In the genomic region with DNA sequence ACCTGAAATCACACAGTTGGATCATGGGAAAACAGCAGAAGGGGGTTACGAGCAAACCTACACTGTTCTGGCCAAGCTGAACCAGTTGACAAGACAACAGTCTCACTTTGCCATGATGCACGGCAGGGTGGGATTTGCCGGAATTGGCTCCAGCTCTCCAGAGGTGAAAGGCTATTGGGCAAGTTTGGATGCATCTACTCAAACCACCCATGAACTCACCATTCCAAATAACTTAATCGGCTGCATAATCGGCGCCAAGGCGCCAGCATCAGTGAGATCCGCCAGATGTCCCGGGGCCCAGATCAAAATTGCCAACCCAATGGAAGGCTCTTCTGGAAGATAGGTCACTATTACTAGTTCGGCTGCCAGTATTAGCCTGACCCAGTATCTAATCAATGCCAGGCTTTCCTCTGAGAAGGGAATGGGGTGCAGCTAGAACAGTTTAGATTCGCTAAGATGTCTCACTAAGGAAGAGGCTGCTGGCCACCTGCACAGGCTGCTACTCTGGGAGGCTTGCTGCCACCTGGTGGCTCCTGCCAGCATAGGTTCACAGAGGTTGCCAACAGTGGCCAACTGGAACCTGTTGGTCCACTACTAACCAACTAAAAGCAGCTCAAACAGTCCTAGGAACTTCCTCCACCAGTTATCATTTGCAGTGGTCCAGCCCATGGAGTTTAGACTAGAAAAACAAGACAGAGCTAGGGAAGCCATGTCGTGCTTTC, we compare ENCODE assay signal across 8 mouse cellular contexts. TPM values are rescaled to one million over a fixed set of nuclear protein-coding genes. Genes with fewer than 3 reads are reported as not detected.
A peak's percentile ranks its signal among the peaks of the same experiment; 100 is the strongest.
DNase-seq lines count a peak whose midpoint lies in the region; ATAC-seq and TF ChIP-seq lines count a peak whose summit lies in the region.

No protein-coding gene starts in this region.

- H3K27me3 ChIP-seq in heart, adult 2 months (ENCODE audit: control insufficient read depth, insufficient read depth, low read length) = no peaks in the 10 kb centered on the region
- H3K27me3 ChIP-seq in heart, embryonic 10.5 days (ENCODE audit: insufficient read depth, poor library complexity, severe bottlenecking) = no peaks in the 10 kb centered on the region

- WGBS in heart, adult 2 months = 74% methylated on average over 12 of the region's 12 CpGs
- 67% methylated on average over 12 of the region's 12 CpGs for WGBS in heart, embryonic 10.5 days

- intact Hi-C loops in heart, adult 2 months (cut with DNase I) = loop anchor here (1.0 to 2.0 kb wide), 2 partner anchors 16 to 47 kb away; no protein-coding TSS in a partner anchor
- intact Hi-C loops in heart, postnatal 14 days (cut with DNase I) = loop anchor here (1.0 kb wide), 1 partner anchor 47 kb away; no protein-coding TSS in a partner anchor

- TF ChIP-seq POLR2A in heart, adult 2 months (IDR thresholded peaks at IDR 0.05; ENCODE audit: insufficient read depth, low read depth, low read length) = no peak

- no peak overlapping the region for H3K4me3 ChIP-seq in heart, adult 2 months
- no peak overlapping the region for H3K4me3 ChIP-seq in heart, embryonic 10.5 days

- no peaks in the 10 kb centered on the region for H3K9me3 ChIP-seq in heart, embryonic 10.5 days

- H3K4me1 ChIP-seq in heart, adult 2 months (ENCODE audit: control insufficient read depth, insufficient read depth, low read length) = no peaks in the 10 kb centered on the region
- H3K4me1 ChIP-seq in heart, embryonic 10.5 days = no peaks in the 10 kb centered on the region

- ATAC-seq in common myeloid progenitor, adult 5-6 weeks (replicated peaks; ENCODE audit: low read depth, poor library complexity, severe bottlenecking) = peak; percentile 82
- ATAC-seq in megakaryocyte, adult 5-6 weeks (ENCODE audit: poor library complexity, severe bottlenecking) = peak; percentile 94

- no peak overlapping the region for H3K27ac ChIP-seq in heart, adult 2 months
- H3K27ac ChIP-seq in heart, embryonic 10.5 days = no peak overlapping the region

- H3K79me2 ChIP-seq in heart, adult 2 months (replicated peaks; ENCODE audit: control insufficient read depth, insufficient read depth, low read length) = no peaks in the 10 kb centered on the region

- peak; percentile 93 for TF ChIP-seq CTCF in heart, adult 2 months (IDR thresholded peaks at IDR 0.05)

- peak; percentile 52; the same call in 1 of the 2 replicates for TF ChIP-seq EP300 in heart, adult 2 months (IDR thresholded peaks at IDR 0.05; ENCODE audit: insufficient read depth, low read depth, low read length)

- peak; percentile 65 to 78 for DNase-seq in heart, adult 2 months
- no peak for DNase-seq in heart, embryonic 10.5 days (ENCODE audit: low spot score)
- DNase-seq in adrenal gland, adult (ENCODE audit: inconsistent age in 2 of 2, low spot score in 1 of 2) = peak; percentile 50 to 84
- DNase-seq in heart, postnatal 14 days = peak; percentile 73 to 83
- peak; percentile 63 to 71 for DNase-seq in layer of hippocampus, postnatal 14 days (ENCODE audit: low spot score in 2 of 2)
- peak; percentile 70 to 84 for DNase-seq in spleen, postnatal 4 days (ENCODE audit: low spot score in 2 of 2)

- H3K36me3 ChIP-seq in heart, adult 2 months (ENCODE audit: control insufficient read depth, insufficient read depth, low read length) = no peaks in the 10 kb centered on the region
- no peaks in the 10 kb centered on the region for H3K36me3 ChIP-seq in heart, embryonic 10.5 days

- no peak overlapping the region for H3K9ac ChIP-seq in heart, adult 2 months (ENCODE audit: low read depth, low read length)

RNA-seq across cellular contexts. Expression of gene Arhgap25, which starts 19.9 kb away (rescaled TPM):
- total RNA-seq in heart, adult 2 months (2021) = 1 to 10 TPM; 3.2 to 3.8 TPM
- 1.8 and 1.9 TPM in 2 replicates for polyA plus RNA-seq in heart, adult 2 months (2012; rRNA removed)
- 2.3 and 3.9 TPM in 2 replicates for polyA plus RNA-seq in heart, embryonic 10.5 days (2016; fragmentation: Nextera tagmentation; extraction: Ambion mirVana)
- 32.7 and 44.2 TPM in 2 replicates for total RNA-seq in common myeloid progenitor, adult 5-6 weeks (2017)
- 1 to 10 TPM; 5.1 to 5.8 TPM for total RNA-seq in heart, postnatal 14 days (2021)
- total RNA-seq in layer of hippocampus, postnatal 14 days (2021) = 1 to 10 TPM; 2.7 to 3.3 TPM
- total RNA-seq in megakaryocyte, adult 5-6 weeks (2015) = 27.9 and 35.5 TPM in 2 replicates
- 74.4 TPM in 2 replicates for total RNA-seq in megakaryocyte, adult 5-6 weeks (2017)
